ENCODE assay signal across 8 mouse cellular contexts in the genomic region with DNA sequence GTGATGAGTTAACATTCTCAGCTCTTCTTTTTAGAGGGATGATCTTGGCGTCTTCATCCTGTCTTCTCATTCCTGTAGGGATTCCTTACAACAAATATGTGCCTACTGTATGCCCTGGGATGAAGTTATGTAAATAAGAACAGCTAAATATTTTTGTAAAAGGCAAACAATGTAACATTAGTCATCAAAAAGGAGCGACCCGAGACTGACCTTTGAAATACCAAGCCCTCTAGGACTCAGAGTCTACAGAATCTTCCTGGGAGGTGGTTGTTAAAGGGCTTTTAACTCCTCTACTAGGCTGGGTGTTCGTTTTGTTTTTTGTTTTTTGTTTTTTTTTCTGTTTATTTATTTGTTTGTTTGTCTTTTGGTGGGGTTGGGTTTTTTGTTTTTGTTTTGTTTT. TPM values are rescaled to one million over a fixed set of nuclear protein-coding genes. Genes with fewer than 3 reads are reported as not detected.
DNase-seq lines count a peak whose midpoint lies in the region; ATAC-seq and TF ChIP-seq lines count a peak whose summit lies in the region.
"Not testable (repeated sequence)": the region's sequence is repeated elsewhere in the genome, so short reads cannot be mapped to it uniquely, and the experiment has no call there.

No protein-coding gene starts in this region.

- H3K9me3 ChIP-seq in G1E (replicated peaks); embryonic facial prominence, embryonic 14.5 days (ENCODE audit: control insufficient read depth, low read length); heart, embryonic 13.5 days; kidney, embryonic 16.5 days (ENCODE audit: low read length); liver, embryonic 16.5 days (replicated peaks; ENCODE audit: control insufficient read depth, low read length); stomach, embryonic 14.5 days (ENCODE audit: control insufficient read depth, low read depth, low read length): not testable (repeated sequence)

- not testable (repeated sequence) for DNase-seq in G1E (ENCODE audit: low spot score); embryonic facial prominence, embryonic 14.5 days (ENCODE audit: low spot score)
- peak; percentile 40 for DNase-seq in induced T-regulatory cell, adult 2 months (ENCODE audit: low read depth)

- ATAC-seq in G1E (ENCODE audit: extremely low read depth, insufficient number of reproducible peaks, low FRiP score, poor library complexity, severe bottlenecking); embryonic facial prominence, embryonic 14.5 days (ENCODE audit: low read depth); heart, embryonic 13.5 days (ENCODE audit: extremely low read depth, insufficient number of reproducible peaks, low FRiP score, low TSS enrichment); kidney, embryonic 16.5 days (ENCODE audit: low FRiP score, low TSS enrichment); liver, embryonic 16.5 days (ENCODE audit: low read depth); stomach, embryonic 14.5 days (ENCODE audit: insufficient number of reproducible peaks, insufficient read depth, low FRiP score, low read depth): not testable (repeated sequence)

- H3K4me2 ChIP-seq in embryonic facial prominence, embryonic 14.5 days (ENCODE audit: low read depth, low read length): peak overlapping the region; percentile 96; the same call in 1 of the 2 replicates
- H3K4me2 ChIP-seq in heart, embryonic 13.5 days: peak overlapping the region; percentile 92
- H3K4me2 ChIP-seq in kidney, embryonic 16.5 days (replicated peaks; ENCODE audit: low read depth, low read length): 0 out of 2 replicates have a peak overlapping the region, but pooled peaks have one; percentile 12
- H3K4me2 ChIP-seq in liver, embryonic 16.5 days (ENCODE audit: low read depth, low read length): peak overlapping the region; percentile 18; the same call in 1 of the 2 replicates
- peak overlapping the region; percentile 82; the same call in 1 of the 2 replicates for H3K4me2 ChIP-seq in stomach, embryonic 14.5 days (replicated peaks; ENCODE audit: low read depth, low read length)

- H3K27ac ChIP-seq in embryonic facial prominence, embryonic 14.5 days (replicated peaks; ENCODE audit: low read depth, low read length); heart, embryonic 13.5 days (replicated peaks); kidney, embryonic 16.5 days (ENCODE audit: low read length); liver, embryonic 16.5 days (ENCODE audit: low read length); macrophage; stomach, embryonic 14.5 days (ENCODE audit: low read length): not testable (repeated sequence)

- H3K4me3 ChIP-seq in G1E (ENCODE audit: low read depth, low read length): peak overlapping the region; percentile 28; the same call in 1 of the 2 replicates
- not testable (repeated sequence) for H3K4me3 ChIP-seq in embryonic facial prominence, embryonic 14.5 days (ENCODE audit: low read depth, low read length); kidney, embryonic 16.5 days (ENCODE audit: low read length); liver, embryonic 16.5 days (ENCODE audit: low read depth, low read length); stomach, embryonic 14.5 days (ENCODE audit: low read depth, low read length)
- peak overlapping the region; percentile 86; the same call in 1 of the 2 replicates for H3K4me3 ChIP-seq in heart, embryonic 13.5 days
- peak overlapping the region; percentile 82; the same call in 1 of the 2 replicates for H3K4me3 ChIP-seq in macrophage (ENCODE audit: inconsistent target)

- not testable (repeated sequence) for TF ChIP-seq CTCF in G1E (IDR thresholded peaks at IDR 0.05; ENCODE audit: low read depth, low read length)

- peaks cover 80% of the 10 kb centered on the region for H3K79me2 ChIP-seq in macrophage (ENCODE audit: inconsistent target)

- H3K4me1 ChIP-seq in G1E (ENCODE audit: insufficient read depth, low read depth, low read length): peaks cover 32% of the 10 kb centered on the region
- H3K4me1 ChIP-seq in embryonic facial prominence, embryonic 14.5 days (ENCODE audit: control insufficient read depth, insufficient read depth, low read length); heart, embryonic 13.5 days; kidney, embryonic 16.5 days (ENCODE audit: insufficient read depth, low read length); liver, embryonic 16.5 days (ENCODE audit: control insufficient read depth, low read depth, low read length); stomach, embryonic 14.5 days (ENCODE audit: control insufficient read depth, insufficient read depth, low read length): not testable (repeated sequence)

- 60% methylated on average over 4 of the region's 4 CpGs for WGBS in embryonic facial prominence, embryonic 14.5 days
- 59% methylated on average over 4 of the region's 4 CpGs for WGBS in heart, embryonic 13.5 days
- WGBS in kidney, embryonic 16.5 days: 65% methylated on average over 4 of the region's 4 CpGs
- 52% methylated on average over 4 of the region's 4 CpGs for WGBS in liver, embryonic 16.5 days (ENCODE audit: insufficient replicate concordance)
- 46% methylated on average over 4 of the region's 4 CpGs for WGBS in macrophage (ENCODE audit: missing documents)
- 32% methylated on average over 4 of the region's 4 CpGs for WGBS in stomach, embryonic 14.5 days

- H3K36me3 ChIP-seq in G1E (replicated peaks): peaks cover 16% of the 10 kb centered on the region
- H3K36me3 ChIP-seq in embryonic facial prominence, embryonic 14.5 days (ENCODE audit: control insufficient read depth, insufficient read depth, low read length); kidney, embryonic 16.5 days (ENCODE audit: insufficient read depth, low read length); liver, embryonic 16.5 days (ENCODE audit: control insufficient read depth, insufficient read depth); macrophage (ENCODE audit: inconsistent target); stomach, embryonic 14.5 days (ENCODE audit: control insufficient read depth, insufficient read depth, low read length): not testable (repeated sequence)
- peaks cover 17% of the 10 kb centered on the region for H3K36me3 ChIP-seq in heart, embryonic 13.5 days

- H3K27me3 ChIP-seq in G1E (ENCODE audit: insufficient read depth, low read length); embryonic facial prominence, embryonic 14.5 days (replicated peaks; ENCODE audit: control insufficient read depth, insufficient read depth, low read length); heart, embryonic 13.5 days (replicated peaks); kidney, embryonic 16.5 days (ENCODE audit: insufficient read depth, low read length); liver, embryonic 16.5 days (ENCODE audit: control insufficient read depth, insufficient read depth, low read depth, low read length); stomach, embryonic 14.5 days (ENCODE audit: control insufficient read depth, insufficient read depth, low read length): not testable (repeated sequence)

- H3K9ac ChIP-seq in embryonic facial prominence, embryonic 14.5 days (ENCODE audit: low read depth, low read length); heart, embryonic 13.5 days; kidney, embryonic 16.5 days (replicated peaks; ENCODE audit: low read length); liver, embryonic 16.5 days (ENCODE audit: low read depth, low read length); stomach, embryonic 14.5 days (replicated peaks; ENCODE audit: low read depth, low read length): not testable (repeated sequence)

RNA-seq across cellular contexts. Expression of a gene that starts 4.3 kb away (rescaled TPM):
- total RNA-seq in G1E (2014; fragmentation: Nextera tagmentation) (142 and 144 TPM in 2 replicates), G1E (2017) (54.9 and 75.2 TPM in 2 replicates)
- polyA plus RNA-seq in G1E (2012) (114 and 129 TPM in 2 replicates), macrophage (2018) (15.0 to 53.3 TPM (median 24.2 TPM) in 3 replicates)
- polyA plus RNA-seq in embryonic facial prominence, embryonic 14.5 days (2014; fragmentation: Nextera tagmentation; extraction: Ambion mirVana): 20.9 and 21.3 TPM in 2 replicates
- polyA plus RNA-seq in heart, embryonic 13.5 days (2015; fragmentation: Nextera tagmentation; extraction: Ambion mirVana): 28.1 and 30.9 TPM in 2 replicates
- 16.6 and 21.2 TPM in 2 replicates for polyA plus RNA-seq in kidney, embryonic 16.5 days (2015; fragmentation: Nextera tagmentation; extraction: Ambion mirVana)
- 15.8 and 16.0 TPM in 2 replicates for polyA plus RNA-seq in liver, embryonic 16.5 days (2015; fragmentation: Nextera tagmentation; extraction: Ambion mirVana)
- total RNA-seq in macrophage (2018; cell fraction: chromatin; rRNA removed): 1,000 to 10,000 TPM in 1 of 26 experiments, 100 to 1,000 TPM in 24, 10 to 100 TPM in 1; 90.3 to 1,159 (median 221) TPM
- total RNA-seq in macrophage (2018; cell fraction: cytosol; rRNA removed): 100 to 1,000 TPM in 1 of 26 experiments, 10 to 100 TPM in 25; 36.6 to 113 (median 61.9) TPM
- 100 to 1,000 TPM in 24 of 26 experiments, 10 to 100 TPM in 2; 91.9 to 814 (median 168) TPM for total RNA-seq in macrophage (2018; cell fraction: nucleus; rRNA removed)
- polyA plus RNA-seq in stomach, embryonic 14.5 days (2014; fragmentation: Nextera tagmentation; extraction: Ambion mirVana): 36.8 and 40.9 TPM in 2 replicates

Comparison
In these comparisons a context has a peak if more than half of its experiments do, and no peak if none do; other contexts are left out.
1. H3K4me2 ChIP-seq: peak in every context shown above with its lines; median percentile 96 in embryonic facial prominence, embryonic 14.5 days; 92 in heart, embryonic 13.5 days; 82 in stomach, embryonic 14.5 days; 18 in liver, embryonic 16.5 days; 12 in kidney, embryonic 16.5 days.